Mouse (Mus musculus) ovary, postnatal 36 days (tissue): ENCODE data around the gene Tkfc.
A peak's percentile ranks its signal among the peaks of the same experiment; 100 is the strongest.

Source experiments
- DNase-seq: peaks from one replicate; pipeline ENCODE4 v3.0.0; 2022; ENCODE audit warnings: low spot score, mixed read lengths

Gene Tkfc

GRCm38 (mm10) chr19:10605293-10605900 lies at the start of gene Tkfc, which contains the start of gene Ddb1:
TSS of gene Tkfc (minus strand) at chr19:10605654.
TSS of gene Ddb1 (plus strand) at chr19:10605327.
- peak; percentile 99 for DNase-seq

- no peak for DNase-seq
These were observed 42.7 kb upstream of the Tkfc start for GRCm38 (mm10) chr19:10648156-10648555.

DNA sequence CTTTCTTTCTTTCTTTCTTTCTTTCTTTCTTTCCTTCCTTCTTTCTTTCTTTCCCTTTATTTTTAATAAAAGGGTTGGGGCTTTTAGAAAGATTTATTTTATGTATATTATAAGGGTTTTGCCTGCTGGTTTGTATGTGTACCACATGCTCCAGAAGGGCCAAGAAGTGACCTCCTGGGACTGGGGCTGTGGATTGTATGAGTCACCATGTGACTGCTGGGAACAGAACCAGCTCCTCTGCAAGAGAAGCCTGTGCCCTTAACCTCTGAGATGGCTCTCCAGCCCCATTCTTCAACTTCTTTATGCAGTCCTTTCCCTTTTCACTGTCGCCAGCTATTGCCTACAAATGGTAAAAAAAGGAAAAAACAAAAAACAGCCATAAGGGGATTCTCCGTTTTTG lies 40.2 kb upstream of the Tkfc start:
- no peak for DNase-seq

GRCm38 (mm10) chr19:10640589-10641378 lies 35.3 kb upstream of the Tkfc start:
- no peak for DNase-seq

- DNase-seq = no peak
These were observed 34.6 kb upstream of the Tkfc start for GRCm38 (mm10) chr19:10640080-10640479.

DNA sequence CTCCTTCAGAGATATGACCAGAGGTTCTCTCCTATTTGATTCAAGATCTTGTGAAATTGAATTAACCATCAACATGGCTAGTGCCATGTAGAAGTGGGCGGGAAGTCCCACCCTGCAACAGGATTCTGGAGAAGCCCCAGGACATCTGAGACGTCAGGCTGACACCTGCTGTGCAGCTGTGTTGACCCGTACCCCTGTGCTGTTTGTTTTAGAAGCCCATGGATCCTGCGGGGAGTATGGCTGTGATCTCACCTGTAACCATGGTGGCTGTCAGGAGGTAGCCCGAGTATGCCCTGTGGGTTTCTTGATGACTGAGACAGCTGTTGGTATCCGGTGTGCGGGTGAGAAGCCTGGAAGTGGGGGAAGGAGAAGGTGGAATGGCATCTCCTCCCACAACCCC lies 32.4 kb upstream of the Tkfc start:
- DNase-seq = no peak

DNA sequence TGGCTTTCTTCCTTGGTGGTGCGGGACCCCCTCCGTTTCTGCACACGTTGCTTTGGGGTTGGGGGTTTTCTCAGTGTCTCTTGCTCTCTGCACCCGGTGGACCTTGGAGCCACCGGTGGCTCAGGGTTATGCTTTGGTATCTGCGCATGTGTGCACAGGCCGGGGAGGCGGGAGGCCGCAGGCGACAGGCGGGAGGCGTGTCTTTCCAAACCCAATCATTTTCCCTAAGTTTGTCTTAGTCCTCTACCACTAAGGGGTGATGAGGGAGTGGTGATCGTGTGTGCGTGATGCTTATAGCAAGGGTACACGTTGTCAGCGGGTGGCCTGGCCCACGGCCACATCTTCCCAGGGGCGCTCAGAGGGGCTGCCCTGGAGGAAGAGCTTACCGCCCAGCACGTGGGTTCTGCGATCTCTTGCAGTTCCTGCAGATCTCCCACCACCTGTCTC lies 29.4 kb upstream of the Tkfc start:
- DNase-seq = peak; percentile 55

DNA sequence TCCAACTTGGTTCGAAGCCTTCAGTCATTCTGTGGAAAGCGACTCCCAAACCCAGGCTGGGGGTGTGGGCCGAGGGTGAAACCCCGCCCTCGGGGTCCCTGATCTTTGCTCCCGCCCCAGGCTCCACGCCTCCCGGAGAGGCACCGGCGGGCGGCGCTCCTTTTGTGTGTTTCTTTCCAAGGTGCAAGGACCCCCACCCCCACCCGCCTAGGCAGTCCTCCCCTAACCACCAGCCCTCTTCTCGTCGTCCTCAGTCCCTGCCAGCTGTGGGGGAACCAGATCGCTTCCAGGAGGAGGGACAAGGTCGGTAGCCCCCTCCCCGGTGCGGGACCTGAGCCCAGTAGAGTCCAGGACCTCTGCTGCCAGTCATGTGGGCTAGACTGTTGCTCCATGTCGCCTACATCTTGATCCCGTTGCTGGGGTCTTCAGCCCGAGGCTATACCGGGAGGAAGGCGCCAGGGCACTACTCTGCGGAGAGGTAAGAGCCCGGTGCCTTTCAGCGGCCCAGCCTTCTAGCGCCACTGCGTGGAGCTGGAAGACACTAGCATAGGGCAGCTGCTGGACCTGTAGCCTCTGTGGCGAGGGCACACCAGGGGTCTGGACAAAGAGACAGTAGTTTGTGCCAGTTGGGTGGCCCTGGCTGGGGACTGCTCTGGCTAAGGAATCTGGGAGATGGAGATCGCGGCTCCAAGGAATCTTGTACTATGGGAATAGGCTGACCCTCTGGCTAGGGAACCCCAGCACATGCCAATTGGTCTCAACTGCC lies 28.8 kb upstream of the Tkfc start, which contains the start of gene Vwce:
Vwce (plus strand) TSS at position 108 of the 766 bp plus-strand sequence.
- DNase-seq = peak; percentile 53

DNA sequence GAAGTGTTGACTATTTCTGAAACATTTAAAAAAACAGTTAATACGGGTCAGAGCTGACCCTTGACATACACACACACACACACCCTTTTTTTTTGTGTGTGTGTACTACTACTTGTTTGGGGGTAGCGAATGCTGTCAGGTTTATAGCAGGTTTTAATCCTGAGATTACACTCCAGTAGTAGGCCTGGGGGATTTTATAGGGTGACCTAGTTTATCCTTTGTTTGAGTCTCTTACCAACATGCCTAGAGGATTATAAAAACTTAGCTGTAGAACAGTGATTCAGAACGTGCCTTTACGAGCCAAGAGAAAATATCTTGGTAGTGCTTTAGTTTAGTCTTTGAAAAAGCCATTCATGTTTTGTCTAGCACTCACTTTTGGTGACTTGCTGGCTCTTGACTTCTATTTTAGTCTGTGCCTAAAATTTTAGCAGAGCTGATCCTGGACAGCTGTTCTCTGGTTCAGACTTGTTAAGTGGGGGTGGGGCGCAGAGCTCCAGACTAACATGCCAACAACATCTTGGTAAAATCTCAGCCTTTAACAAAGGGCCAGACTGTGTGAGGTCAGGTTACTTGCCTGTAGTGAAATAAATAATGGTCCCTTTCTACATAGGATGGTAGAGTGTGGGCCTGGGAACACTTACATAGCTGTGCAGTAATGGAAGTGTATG lies 3.3 kb upstream of the Tkfc start:
- DNase-seq = no peak

DNA sequence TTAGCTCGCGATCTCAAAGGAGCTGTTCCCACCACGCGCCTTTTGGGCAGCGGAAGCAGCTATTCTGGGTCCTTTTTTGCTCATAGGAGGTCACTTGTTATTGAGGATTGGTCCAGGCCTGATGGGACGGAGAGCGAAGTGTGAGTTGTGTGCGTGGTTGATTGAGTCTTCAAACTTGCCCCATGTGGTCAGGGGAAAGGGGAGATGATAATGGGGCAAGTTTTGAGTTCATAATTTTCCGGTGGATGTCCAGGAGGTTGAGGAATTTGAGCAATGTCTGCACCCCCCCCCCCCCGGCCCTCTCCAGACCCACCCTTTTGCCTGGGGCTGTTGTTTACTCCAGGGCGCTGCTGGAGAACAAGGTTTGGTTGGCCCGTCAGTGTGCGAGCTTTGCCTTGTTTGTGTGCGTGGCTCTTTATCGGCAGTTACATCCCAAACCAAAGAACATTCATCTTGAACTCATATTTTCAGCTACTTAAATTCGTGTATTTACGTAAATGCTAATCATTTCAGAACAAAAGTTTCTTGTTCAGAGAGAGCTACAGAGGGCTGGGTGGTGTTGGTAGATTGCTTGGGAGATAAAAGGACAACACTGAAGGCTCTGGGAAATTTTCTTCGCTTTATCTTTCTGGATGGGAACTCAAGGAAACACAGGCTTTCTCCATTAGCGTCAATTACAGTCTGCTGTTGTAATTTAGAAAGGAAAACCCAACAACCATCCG lies 608 bp upstream of the Tkfc start:
- no peak for DNase-seq

- DNase-seq = no peak
These were observed 920 bp downstream of the Tkfc start for GRCm38 (mm10) chr19:10604534-10604933.

GRCm38 (mm10) chr19:10603660-10604523 lies 1.6 kb downstream of the Tkfc start:
- DNase-seq = no peak

DNA sequence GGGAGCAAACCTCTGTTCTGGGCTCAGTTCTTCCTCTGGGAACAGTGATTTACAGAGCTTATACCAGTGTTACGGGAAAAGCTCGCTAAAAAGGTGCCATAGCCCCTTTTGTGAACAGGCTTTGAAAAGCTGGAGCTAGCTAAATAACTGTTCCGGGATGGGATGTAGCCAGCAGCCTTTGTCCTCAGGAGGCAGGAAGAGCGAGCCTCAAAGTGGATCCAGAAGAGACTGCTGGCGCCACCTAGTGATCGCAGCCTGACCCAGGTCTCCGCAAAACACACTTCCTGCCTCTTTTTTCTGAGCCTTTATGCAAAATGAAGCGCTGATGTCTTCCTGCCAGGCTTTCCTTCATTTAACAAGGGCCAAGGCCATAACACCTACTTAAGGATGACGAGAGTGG lies 2.7 kb downstream of the Tkfc start:
- peak; percentile 86 for DNase-seq

GRCm38 (mm10) chr19:10602247-10602769 lies 3.1 kb downstream of the Tkfc start:
- DNase-seq = no peak

- no peak for DNase-seq
These were observed 5.8 kb downstream of the Tkfc start for GRCm38 (mm10) chr19:10599648-10600047.

GRCm38 (mm10) chr19:10598188-10598587 lies 7.3 kb downstream of the Tkfc start:
- no peak for DNase-seq

GRCm38 (mm10) chr19:10591659-10592377 lies 13.6 kb downstream of the Tkfc start:
- DNase-seq = no peak

- no peak for DNase-seq
These were observed 15.2 kb downstream of the Tkfc start for GRCm38 (mm10) chr19:10590301-10590700.

DNA sequence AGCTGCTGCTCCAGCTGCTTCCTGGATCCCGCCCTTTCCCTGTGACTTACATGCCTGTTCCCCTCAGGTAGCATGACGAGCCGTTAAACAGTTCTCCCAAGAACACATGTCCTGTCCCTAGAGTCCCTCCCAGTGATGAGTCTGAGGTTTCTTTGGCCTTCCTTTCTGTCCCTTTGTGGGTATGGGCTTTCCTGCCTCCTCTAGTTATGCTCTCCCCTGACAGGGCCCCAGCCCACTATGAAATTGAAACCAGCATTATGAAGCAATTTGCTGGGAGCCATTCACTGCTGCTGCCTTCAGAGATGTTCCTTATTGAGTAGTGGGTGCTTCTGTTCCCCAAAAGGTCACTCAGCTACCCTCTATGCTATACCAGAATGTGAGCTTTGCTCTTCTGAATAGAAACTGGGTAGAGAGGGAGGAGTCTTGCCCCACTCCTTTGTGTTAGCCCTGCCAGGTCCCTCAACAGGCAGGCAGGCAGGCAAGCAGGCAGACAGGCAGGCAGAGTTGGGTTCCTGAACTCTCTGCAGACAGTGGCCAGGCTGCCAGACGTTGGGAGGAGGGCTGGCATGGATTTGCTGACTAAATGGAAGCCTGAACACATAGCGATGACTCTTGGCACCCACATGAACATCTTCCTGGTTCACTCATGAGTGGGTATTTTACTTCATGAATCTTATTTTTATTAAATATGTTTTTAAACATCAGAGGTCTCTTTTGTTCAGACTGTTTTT lies 16.2 kb downstream of the Tkfc start:
- DNase-seq = no peak
